Mouse (Mus musculus): ENCODE data around the gene Gpr34. TPM values are rescaled to one million over a fixed set of nuclear protein-coding genes. Genes with fewer than 3 reads are reported as not detected.

Gene Gpr34
- polyA plus RNA-seq (2015; fragmentation: Nextera tagmentation; extraction: Ambion mirVana), result 1.8 and 2.9 TPM in 2 replicates

GRCm38 (mm10) chrX:13631599-13632283 is at the start of gene Gpr34:
TSS of gene Gpr34 (plus strand) at chrX:13632089.
- Histone ChIP-seq H3K27me3 (peaks cover 8% of the 10 kb centered on the region; the same call in 1 of the 2 replicates), H3K4me3 (no peak within 1 kb of the TSS), H3K4me1 (no peaks in the 10 kb centered on the region), H3K36me3 (no peaks in the 10 kb centered on the region), H3K9me3 (no peaks in the 10 kb centered on the region), H3K4me2 (no peak within 1 kb of the TSS), H3K9ac (no peak within 1 kb of the TSS), H3K27ac (no peak within 1 kb of the TSS)
- WGBS, result 79% methylated on average over 5 of the region's 5 CpGs
- ATAC-seq (ENCODE audit: insufficient number of reproducible peaks, insufficient read depth, low FRiP score, low TSS enrichment, low read depth), result no peak

- no peaks in the 10 kb centered on the region for H3K4me1 ChIP-seq
- no peak overlapping the region for H3K4me3 ChIP-seq
- no peak overlapping the region for H3K4me2 ChIP-seq
- H3K9me3 ChIP-seq, result no peaks in the 10 kb centered on the region
- ATAC-seq (ENCODE audit: insufficient number of reproducible peaks, insufficient read depth, low FRiP score, low TSS enrichment, low read depth), result no peak
- H3K9ac ChIP-seq, result no peak overlapping the region
- H3K27ac ChIP-seq, result no peak overlapping the region
- 0 out of 2 replicates have a peak, but pooled peaks cover 5% of the 10 kb centered on the region for H3K27me3 ChIP-seq
- 76% methylated on average over 2 of the region's 2 CpGs for WGBS
- no peaks in the 10 kb centered on the region for H3K36me3 ChIP-seq
Measured at GRCm38 (mm10) chrX:13599373-13599772, 32.5 kb upstream of the Gpr34 start.

- Histone ChIP-seq H3K36me3 (no peaks in the 10 kb centered on the region), H3K9me3 (no peaks in the 10 kb centered on the region), H3K4me3 (no peak overlapping the region), H3K27me3 (0 out of 2 replicates have a peak, but pooled peaks cover 4% of the 10 kb centered on the region), H3K4me1 (no peaks in the 10 kb centered on the region), H3K9ac (no peak overlapping the region), H3K4me2 (no peak overlapping the region), H3K27ac (no peak overlapping the region)
- no peak for ATAC-seq (ENCODE audit: insufficient number of reproducible peaks, insufficient read depth, low FRiP score, low TSS enrichment, low read depth)
- 93% methylated on average over 1 of the region's 1 CpGs for WGBS
Measured at GRCm38 (mm10) chrX:13599966-13600365, 31.9 kb upstream of the Gpr34 start.

GRCm38 (mm10) chrX:13606741-13607140 is 25.1 kb upstream of the Gpr34 start:
- H3K27me3 ChIP-seq, result no peaks in the 10 kb centered on the region
- H3K36me3 ChIP-seq, result peaks cover 3% of the 10 kb centered on the region; the same call in 1 of the 2 replicates
- no peak overlapping the region for H3K9ac ChIP-seq
- no peak overlapping the region for H3K4me3 ChIP-seq
- no peaks in the 10 kb centered on the region for H3K4me1 ChIP-seq
- H3K4me2 ChIP-seq, result no peak overlapping the region
- ATAC-seq (ENCODE audit: insufficient number of reproducible peaks, insufficient read depth, low FRiP score, low TSS enrichment, low read depth), result no peak
- H3K9me3 ChIP-seq, result no peaks in the 10 kb centered on the region
- 65% methylated on average over 3 of the region's 3 CpGs for WGBS
- no peak overlapping the region for H3K27ac ChIP-seq

- Histone ChIP-seq H3K27me3 (no peaks in the 10 kb centered on the region), H3K36me3 (peaks cover 3% of the 10 kb centered on the region; the same call in 1 of the 2 replicates), H3K4me2 (no peak overlapping the region), H3K4me1 (no peaks in the 10 kb centered on the region), H3K4me3 (no peak overlapping the region), H3K9me3 (no peaks in the 10 kb centered on the region), H3K27ac (no peak overlapping the region), H3K9ac (no peak overlapping the region)
- 44% methylated on average over 3 of the region's 3 CpGs for WGBS
- no peak for ATAC-seq (ENCODE audit: insufficient number of reproducible peaks, insufficient read depth, low FRiP score, low TSS enrichment, low read depth)
Measured at GRCm38 (mm10) chrX:13607752-13608151, 24.1 kb upstream of the Gpr34 start.

- Histone ChIP-seq H3K9me3 (no peaks in the 10 kb centered on the region), H3K4me1 (no peaks in the 10 kb centered on the region), H3K27me3 (peaks cover 7% of the 10 kb centered on the region; the same call in 1 of the 2 replicates), H3K9ac (no peak overlapping the region), H3K36me3 (peaks cover 3% of the 10 kb centered on the region; the same call in 1 of the 2 replicates), H3K4me2 (no peak overlapping the region), H3K4me3 (no peak overlapping the region), H3K27ac (no peak overlapping the region)
- no peak for ATAC-seq (ENCODE audit: insufficient number of reproducible peaks, insufficient read depth, low FRiP score, low TSS enrichment, low read depth)
- 83% methylated on average over 5 of the region's 5 CpGs for WGBS
Measured at GRCm38 (mm10) chrX:13611114-13611513, 20.8 kb upstream of the Gpr34 start.

GRCm38 (mm10) chrX:13612115-13612514 is 19.8 kb upstream of the Gpr34 start:
- WGBS, result 77% methylated on average over 2 of the region's 2 CpGs
- no peaks in the 10 kb centered on the region for H3K4me1 ChIP-seq
- no peaks in the 10 kb centered on the region for H3K9me3 ChIP-seq
- no peak overlapping the region for H3K4me2 ChIP-seq
- H3K36me3 ChIP-seq, result peaks cover 1% of the 10 kb centered on the region; the same call in 1 of the 2 replicates
- no peak overlapping the region for H3K27ac ChIP-seq
- no peak overlapping the region for H3K4me3 ChIP-seq
- no peak overlapping the region for H3K9ac ChIP-seq
- no peak for ATAC-seq (ENCODE audit: insufficient number of reproducible peaks, insufficient read depth, low FRiP score, low TSS enrichment, low read depth)
- H3K27me3 ChIP-seq, result peaks cover 7% of the 10 kb centered on the region; the same call in 1 of the 2 replicates

GRCm38 (mm10) chrX:13616726-13617125 is 15.2 kb upstream of the Gpr34 start:
- Histone ChIP-seq H3K27me3 (peaks cover 7% of the 10 kb centered on the region), H3K27ac (no peak overlapping the region), H3K9ac (no peak overlapping the region), H3K9me3 (no peaks in the 10 kb centered on the region), H3K36me3 (0 out of 2 replicates have a peak, but pooled peaks cover 3% of the 10 kb centered on the region), H3K4me1 (no peaks in the 10 kb centered on the region), H3K4me3 (no peak overlapping the region), H3K4me2 (no peak overlapping the region)
- ATAC-seq (ENCODE audit: insufficient number of reproducible peaks, insufficient read depth, low FRiP score, low TSS enrichment, low read depth), result no peak
- 52% methylated on average over 1 of the region's 1 CpGs for WGBS

- Histone ChIP-seq H3K9ac (no peak overlapping the region), H3K4me3 (no peak overlapping the region), H3K36me3 (0 out of 2 replicates have a peak, but pooled peaks cover 3% of the 10 kb centered on the region), H3K4me1 (no peaks in the 10 kb centered on the region), H3K4me2 (no peak overlapping the region), H3K9me3 (no peaks in the 10 kb centered on the region), H3K27ac (no peak overlapping the region), H3K27me3 (peaks cover 7% of the 10 kb centered on the region)
- WGBS, result 97% methylated on average over 1 of the region's 1 CpGs
- ATAC-seq (ENCODE audit: insufficient number of reproducible peaks, insufficient read depth, low FRiP score, low TSS enrichment, low read depth), result no peak
Measured at GRCm38 (mm10) chrX:13617294-13617693, 14.6 kb upstream of the Gpr34 start.

GRCm38 (mm10) chrX:13618476-13618875 is 13.4 kb upstream of the Gpr34 start:
- ATAC-seq (ENCODE audit: insufficient number of reproducible peaks, insufficient read depth, low FRiP score, low TSS enrichment, low read depth), result no peak
- WGBS, result 79% methylated on average over 4 of the region's 4 CpGs

GRCm38 (mm10) chrX:13621473-13621872 is 10.4 kb upstream of the Gpr34 start:
- Histone ChIP-seq H3K27ac (no peak overlapping the region), H3K27me3 (no peaks in the 10 kb centered on the region; the same call in none of the 2 replicates), H3K4me2 (no peak overlapping the region), H3K4me3 (no peak overlapping the region), H3K9ac (no peak overlapping the region), H3K9me3 (no peaks in the 10 kb centered on the region), H3K36me3 (0 out of 2 replicates have a peak, but pooled peaks cover 3% of the 10 kb centered on the region), H3K4me1 (no peaks in the 10 kb centered on the region)
- 83% methylated on average over 4 of the region's 4 CpGs for WGBS
- ATAC-seq (ENCODE audit: insufficient number of reproducible peaks, insufficient read depth, low FRiP score, low TSS enrichment, low read depth), result no peak

More at GRCm38 (mm10) chrX:13618476-13618875, 13.4 kb upstream of the Gpr34 start:
- Histone ChIP-seq H3K4me2 (no peak overlapping the region), H3K27me3 (peaks cover 1% of the 10 kb centered on the region), H3K9me3 (no peaks in the 10 kb centered on the region), H3K36me3 (0 out of 2 replicates have a peak, but pooled peaks cover 3% of the 10 kb centered on the region), H3K4me3 (no peak overlapping the region), H3K9ac (no peak overlapping the region), H3K4me1 (no peaks in the 10 kb centered on the region), H3K27ac (no peak overlapping the region)

GRCm38 (mm10) chrX:13622654-13623053 is 9.2 kb upstream of the Gpr34 start:
- Histone ChIP-seq H3K9me3 (no peaks in the 10 kb centered on the region), H3K9ac (no peak overlapping the region), H3K27me3 (peaks cover 4% of the 10 kb centered on the region), H3K27ac (no peak overlapping the region), H3K36me3 (0 out of 2 replicates have a peak, but pooled peaks cover 3% of the 10 kb centered on the region), H3K4me2 (no peak overlapping the region), H3K4me3 (no peak overlapping the region), H3K4me1 (no peaks in the 10 kb centered on the region)
- WGBS, result 77% methylated on average over 5 of the region's 5 CpGs
- no peak for ATAC-seq (ENCODE audit: insufficient number of reproducible peaks, insufficient read depth, low FRiP score, low TSS enrichment, low read depth)

All from embryonic facial prominence, embryonic 13.5 days (tissue).